Mouse (Mus musculus) C2C12 (cell line): Measurements from ENCODE around the gene Otog. TPM values are rescaled to one million over a fixed set of nuclear protein-coding genes. Genes with fewer than 3 reads are reported as not detected.
A peak's percentile ranks its signal among the peaks of the same experiment; 100 is the strongest.

Experiments
- H3K27me3 ChIP-seq: one replicate; pipeline ENCODE4 v1.6.1; 2011; ENCODE audit not compliant: control insufficient read depth, insufficient read depth, insufficient read length
- H3K36me3 ChIP-seq: one replicate; pipeline ENCODE4 v1.6.1; 2011; ENCODE audit not compliant: control insufficient read depth, insufficient read depth
- H3K4me3 ChIP-seq: one replicate; pipeline ENCODE4 v1.5.1; 2011; ENCODE audit warnings: mild to moderate bottlenecking, control low read depth; ENCODE audit not compliant: poor library complexity, insufficient read depth, severe bottlenecking
- H3K79me2 ChIP-seq: one replicate; pipeline ENCODE4 v1.6.1; 2011; ENCODE audit not compliant: control insufficient read depth, insufficient read depth
- H3K79me3 ChIP-seq: one replicate; pipeline ENCODE4 v1.6.1; 2011; ENCODE audit warnings: low read depth, control low read depth
- H3ac ChIP-seq: one replicate; pipeline ENCODE3; 2011; ENCODE audit warnings: low read depth; ENCODE audit not compliant: control insufficient read depth, insufficient read length
- CEBPB ChIP-seq: IDR thresholded peaks from one replicate; pipeline ENCODE4 v1.6.1; 2011; ENCODE audit warnings: low read depth, mild to moderate bottlenecking, control low read depth, moderate library complexity
- CTCF ChIP-seq: IDR thresholded peaks from one replicate; pipeline ENCODE4 v1.5.1; 2011; ENCODE audit not compliant: control insufficient read depth, insufficient read depth, insufficient read length
- FOSL1 ChIP-seq: IDR thresholded peaks from one replicate; pipeline ENCODE4 v1.8.0; 2011; ENCODE audit warnings: mild to moderate bottlenecking, low read length; ENCODE audit not compliant: poor library complexity, insufficient read depth, severe bottlenecking
- MAX ChIP-seq: IDR thresholded peaks from one replicate; pipeline ENCODE4 v1.6.1; 2011; ENCODE audit warnings: mild to moderate bottlenecking, control low read depth
- MYOD1 ChIP-seq: IDR thresholded peaks from one replicate; pipeline ENCODE4 v1.6.1; 2011; ENCODE audit warnings: low read depth; ENCODE audit not compliant: control insufficient read depth, insufficient read length
- MYOG ChIP-seq: IDR thresholded peaks from one replicate; pipeline ENCODE4 v1.6.1; 2011; ENCODE audit not compliant: control insufficient read depth, insufficient read length; ENCODE audit errors: extremely low read depth
- USF1 ChIP-seq: IDR thresholded peaks from one replicate; pipeline ENCODE4 v1.6.1; 2011; ENCODE audit warnings: low read depth, mild to moderate bottlenecking, control low read depth, moderate library complexity
- polyA plus RNA-seq: library from polyadenylated mRNA; unstranded; fragments of >200 nt; fragmentation: generic; extraction: Trizol; gene quantifications from one replicate; pipeline ENCODE4 v1.2.1, GENCODE M21; 2012; ENCODE audit warnings: missing spikeins

Otog gene
- polyA plus RNA-seq, 1 experiment, result 0.04 TPM

GRCm38 (mm10) chr7:46246876-46247275, 6.1 kb downstream of the Otog start:
- Histone ChIP-seq H3K4me3 (no peak overlapping the region), H3K27me3 (peaks cover 13% of the 10 kb centered on the region), H3K36me3 (no peaks in the 10 kb centered on the region), H3K79me2 (no peaks in the 10 kb centered on the region), H3ac (no peak overlapping the region), H3K79me3 (no peaks in the 10 kb centered on the region)
- TF ChIP-seq MYOD1 (no peak), CTCF (no peak), USF1 (no peak), MYOG (no peak), FOSL1 (no peak), MAX (no peak), CEBPB (no peak)

DNA sequence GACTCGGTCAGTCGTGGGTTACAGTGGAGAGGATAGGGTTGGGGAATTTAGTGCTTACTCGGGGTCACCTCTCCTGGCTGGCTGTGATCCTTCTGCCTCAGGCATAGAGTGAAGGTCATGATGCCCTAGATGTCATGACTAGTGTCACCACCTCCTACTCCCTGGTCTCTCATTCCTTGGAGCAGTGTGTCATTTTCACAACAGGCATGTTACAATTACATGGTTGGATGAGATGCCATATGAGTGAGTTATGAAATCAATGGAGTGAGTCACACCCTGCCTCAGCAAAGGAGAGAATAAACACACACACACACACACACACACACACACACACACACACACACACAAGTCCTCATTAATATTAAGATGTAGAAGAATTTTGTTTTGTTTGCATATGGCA, 6.8 kb downstream of the Otog start:
- peaks cover 7% of the 10 kb centered on the region for H3K27me3 ChIP-seq
- no peak overlapping the region for H3ac ChIP-seq
- H3K79me2 ChIP-seq, result no peaks in the 10 kb centered on the region
- H3K4me3 ChIP-seq, result no peak overlapping the region
- no peaks in the 10 kb centered on the region for H3K36me3 ChIP-seq
- no peak for TF ChIP-seq FOSL1
- TF ChIP-seq CTCF, result no peak
- TF ChIP-seq MYOD1, result no peak
- no peak for TF ChIP-seq CEBPB
- no peaks in the 10 kb centered on the region for H3K79me3 ChIP-seq

GRCm38 (mm10) chr7:46251841-46252240, 11.1 kb downstream of the Otog start:
- H3K36me3 ChIP-seq, result no peaks in the 10 kb centered on the region
- TF ChIP-seq CEBPB, result no peak
- no peak for TF ChIP-seq MYOG
- TF ChIP-seq MAX, result no peak
- peak; percentile 48 for TF ChIP-seq CTCF
- no peak for TF ChIP-seq FOSL1
- TF ChIP-seq USF1, result no peak
- no peak for TF ChIP-seq MYOD1
- H3ac ChIP-seq, result no peak overlapping the region
- H3K79me3 ChIP-seq, result no peaks in the 10 kb centered on the region
- H3K79me2 ChIP-seq, result no peaks in the 10 kb centered on the region
- H3K27me3 ChIP-seq, result peaks cover 10% of the 10 kb centered on the region
- no peak overlapping the region for H3K4me3 ChIP-seq

DNA sequence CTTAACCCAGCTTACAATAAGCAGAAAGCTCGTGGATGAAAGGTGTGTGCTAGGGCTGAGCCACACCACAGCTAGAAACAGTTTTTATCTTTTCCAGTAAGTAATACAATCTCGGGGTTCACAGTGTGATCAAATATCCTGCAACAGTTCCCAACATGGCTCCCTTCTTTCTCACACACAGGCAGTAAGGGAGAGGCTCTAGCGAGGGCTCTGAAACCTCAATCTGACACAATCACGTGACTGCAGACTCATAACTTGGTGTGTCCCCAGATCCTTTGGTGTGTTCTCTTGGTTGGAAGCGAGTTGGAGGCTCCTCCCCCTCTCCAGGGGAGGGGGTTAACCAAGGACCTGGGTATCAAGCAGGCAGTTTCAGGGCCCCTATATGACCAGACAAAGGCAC, 35.4 kb downstream of the Otog start:
- no peaks in the 10 kb centered on the region for H3K79me3 ChIP-seq

DNA sequence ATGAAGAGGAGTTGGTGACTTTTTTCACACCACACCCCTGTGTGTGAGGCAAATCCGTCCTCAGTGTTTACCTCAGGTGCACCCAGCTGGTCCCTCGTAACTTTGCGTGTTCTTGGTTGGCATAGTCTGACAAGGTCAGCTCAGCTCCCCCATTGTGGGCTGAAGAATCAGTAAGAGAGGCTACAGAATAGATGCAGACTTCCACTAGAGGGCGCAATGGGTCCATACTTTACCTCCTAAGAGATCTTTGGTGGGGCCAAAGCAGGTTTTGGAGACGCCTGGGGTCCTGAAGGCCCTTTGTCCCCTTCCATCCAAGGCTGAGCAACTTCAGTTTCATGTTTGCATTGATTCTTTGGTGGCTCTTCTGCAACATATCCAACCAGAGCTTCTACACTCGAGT, 39.2 kb downstream of the Otog start:
- Histone ChIP-seq H3K27me3 (peaks cover 3% of the 10 kb centered on the region), H3ac (no peak overlapping the region), H3K79me3 (no peaks in the 10 kb centered on the region), H3K4me3 (no peak overlapping the region), H3K36me3 (no peaks in the 10 kb centered on the region), H3K79me2 (no peaks in the 10 kb centered on the region)
- TF ChIP-seq FOSL1, result no peak
- TF ChIP-seq CTCF, result peak; percentile 46

More for the DNA sequence above, 35.4 kb downstream of the Otog start:
- no peaks in the 10 kb centered on the region for H3K79me2 ChIP-seq
- H3K36me3 ChIP-seq, result no peaks in the 10 kb centered on the region
- H3K4me3 ChIP-seq, result no peak overlapping the region
- peak; percentile 61 for TF ChIP-seq USF1
- TF ChIP-seq CEBPB, result no peak
- no peak overlapping the region for H3ac ChIP-seq
- peaks cover 21% of the 10 kb centered on the region for H3K27me3 ChIP-seq

- H3K27me3 ChIP-seq, result peaks cover 3% of the 10 kb centered on the region
- no peak overlapping the region for H3K4me3 ChIP-seq
- TF ChIP-seq USF1 (no peak), CEBPB (no peak), FOSL1 (no peak), MYOG (no peak), CTCF (no peak), MYOD1 (no peak), MAX (no peak)
- no peak overlapping the region for H3ac ChIP-seq
- H3K79me3 ChIP-seq, result no peaks in the 10 kb centered on the region
- H3K79me2 ChIP-seq, result no peaks in the 10 kb centered on the region
- no peaks in the 10 kb centered on the region for H3K36me3 ChIP-seq
Observed at GRCm38 (mm10) chr7:46280896-46281295, 40.1 kb downstream of the Otog start.

DNA sequence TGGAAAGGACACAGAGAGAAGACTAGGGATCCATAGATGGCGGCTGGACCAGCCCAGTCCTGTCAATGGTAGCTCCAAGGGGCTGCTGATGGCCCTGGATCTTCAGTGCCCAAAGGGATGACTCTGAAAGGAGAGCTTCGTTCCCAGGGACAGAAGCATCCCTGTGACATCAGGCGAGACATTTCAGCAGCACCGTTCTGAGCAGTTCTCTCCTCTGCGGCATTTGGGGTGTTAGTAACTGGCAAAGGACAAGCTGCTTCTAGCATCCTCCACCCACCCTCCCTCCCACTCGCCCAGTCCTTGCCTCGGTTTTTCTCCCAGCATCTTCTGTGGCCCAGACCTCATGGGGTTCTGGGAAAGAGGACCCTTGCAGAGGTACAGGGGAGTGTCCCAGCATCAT, 41.5 kb downstream of the Otog start:
- no peak for TF ChIP-seq MAX
- TF ChIP-seq USF1, result no peak
- no peak for TF ChIP-seq CTCF
- no peak for TF ChIP-seq FOSL1
- TF ChIP-seq CEBPB, result no peak
- TF ChIP-seq MYOD1, result no peak
- TF ChIP-seq MYOG, result no peak
- Histone ChIP-seq H3K4me3 (no peak overlapping the region), H3ac (no peak overlapping the region), H3K79me3 (no peaks in the 10 kb centered on the region), H3K36me3 (no peaks in the 10 kb centered on the region), H3K27me3 (peaks cover under 1% of the 10 kb centered on the region), H3K79me2 (no peaks in the 10 kb centered on the region)
